Comparison of ENCODE assay signal across 30 mouse cellular contexts in genomic region chr10:75861587-75861986, GRCm38 (mm10). TPM values are rescaled to one million over a fixed set of nuclear protein-coding genes. Genes with fewer than 3 reads are reported as not detected.
A peak's percentile ranks its signal among the peaks of the same experiment; 100 is the strongest.
DNase-seq lines count a peak whose midpoint lies in the region; ATAC-seq lines count a peak whose summit lies in the region.
"Had no signal": no experiment of that assay in that cellular context is flagged by ENCODE, and none has a peak within 500 bp of the region (broad histone marks: within the 10 kb centered on the region; RNA-seq: fewer than 3 reads in every experiment).

No protein-coding gene starts in this region.

- no peak for ATAC-seq in forebrain, embryonic 13.5 days
- ATAC-seq in heart, embryonic 12.5 days (ENCODE audit: insufficient number of reproducible peaks, low FRiP score): no peak
- ATAC-seq in hindbrain, embryonic 13.5 days (ENCODE audit: low FRiP score): no peak
- no peak for ATAC-seq in hindbrain, embryonic 14.5 days (ENCODE audit: low FRiP score)
- ATAC-seq: inflammation-experienced regulatory T-cells, adult 6 months had no signal

- DNase-seq in forebrain, embryonic 10.5 days (ENCODE audit: extremely low spot score, low spot score): no peak
- DNase-seq in heart, embryonic 10.5 days (ENCODE audit: low spot score): no peak
- DNase-seq in hindbrain, embryonic 14.5 days (ENCODE audit: low spot score): no peak
- DNase-seq in limb, embryonic 10.5 days (ENCODE audit: low spot score): no peak
- DNase-seq: adrenal gland, adult 8-10 months; gastrocnemius, postnatal 25 days; kidney, adult 11 months; kidney, postnatal 14 days; lung, postnatal 14 days; right cerebral cortex, postnatal 4 days had no signal

- 73% methylated on average over 5 of the region's 5 CpGs for WGBS in forebrain, embryonic 10.5 days
- WGBS in forebrain, embryonic 13.5 days: 68% methylated on average over 5 of the region's 5 CpGs
- 78% methylated on average over 5 of the region's 5 CpGs for WGBS in heart, embryonic 10.5 days
- 76% methylated on average over 5 of the region's 5 CpGs for WGBS in heart, embryonic 12.5 days
- 51% methylated on average over 5 of the region's 5 CpGs for WGBS in hindbrain, embryonic 13.5 days
- 61% methylated on average over 5 of the region's 5 CpGs for WGBS in hindbrain, embryonic 14.5 days
- WGBS in limb, embryonic 10.5 days: 80% methylated on average over 5 of the region's 5 CpGs

- H3K4me3 ChIP-seq in forebrain, embryonic 10.5 days: no peak overlapping the region
- H3K4me3 ChIP-seq in forebrain, embryonic 13.5 days: no peak overlapping the region
- no peak overlapping the region for H3K4me3 ChIP-seq in heart, embryonic 10.5 days
- H3K4me3 ChIP-seq in heart, embryonic 12.5 days: no peak overlapping the region
- no peak overlapping the region for H3K4me3 ChIP-seq in hindbrain, embryonic 13.5 days
- H3K4me3 ChIP-seq in hindbrain, embryonic 14.5 days (replicated peaks; ENCODE audit: low read length): no peak overlapping the region
- H3K4me3 ChIP-seq in limb, embryonic 10.5 days: no peak overlapping the region
- H3K4me3 ChIP-seq: embryonic facial prominence, embryonic 15.5 days; limb, embryonic 12.5 days; liver, embryonic 15.5 days; neural tube, embryonic 13.5 days had no signal

- no peak overlapping the region for H3K4me2 ChIP-seq in forebrain, embryonic 13.5 days
- no peak overlapping the region for H3K4me2 ChIP-seq in heart, embryonic 12.5 days
- no peak overlapping the region for H3K4me2 ChIP-seq in hindbrain, embryonic 13.5 days
- H3K4me2 ChIP-seq in hindbrain, embryonic 14.5 days (replicated peaks): no peak overlapping the region
- H3K4me2 ChIP-seq: embryonic facial prominence, embryonic 15.5 days; liver, embryonic 15.5 days; lung, embryonic 14.5 days had no signal

- H3K9me3 ChIP-seq in forebrain, embryonic 10.5 days: peaks cover 9% of the 10 kb centered on the region
- H3K9me3 ChIP-seq in forebrain, embryonic 13.5 days (replicated peaks): no peaks in the 10 kb centered on the region
- no peaks in the 10 kb centered on the region for H3K9me3 ChIP-seq in heart, embryonic 10.5 days
- H3K9me3 ChIP-seq in heart, embryonic 12.5 days (replicated peaks): no peaks in the 10 kb centered on the region
- no peaks in the 10 kb centered on the region for H3K9me3 ChIP-seq in hindbrain, embryonic 13.5 days
- H3K9me3 ChIP-seq in hindbrain, embryonic 14.5 days (ENCODE audit: control insufficient read depth, low read length): no peaks in the 10 kb centered on the region
- H3K9me3 ChIP-seq in limb, embryonic 10.5 days (replicated peaks): no peaks in the 10 kb centered on the region
- H3K9me3 ChIP-seq: embryonic facial prominence, embryonic 15.5 days; liver, embryonic 15.5 days; neural tube, embryonic 13.5 days had no signal

- peaks cover 40% of the 10 kb centered on the region for H3K4me1 ChIP-seq in forebrain, embryonic 10.5 days
- H3K4me1 ChIP-seq in forebrain, embryonic 13.5 days: peaks cover 39% of the 10 kb centered on the region
- H3K4me1 ChIP-seq in heart, embryonic 10.5 days: peaks cover 39% of the 10 kb centered on the region
- H3K4me1 ChIP-seq in heart, embryonic 12.5 days (replicated peaks): peaks cover 34% of the 10 kb centered on the region
- H3K4me1 ChIP-seq in hindbrain, embryonic 13.5 days (replicated peaks): peaks cover 40% of the 10 kb centered on the region
- H3K4me1 ChIP-seq in hindbrain, embryonic 14.5 days (replicated peaks; ENCODE audit: control insufficient read depth, insufficient read depth, low read length): peaks cover 21% of the 10 kb centered on the region
- peaks cover 25% of the 10 kb centered on the region for H3K4me1 ChIP-seq in limb, embryonic 10.5 days

- H3K27ac ChIP-seq in forebrain, embryonic 10.5 days: peak overlapping the region; percentile 100
- no peak overlapping the region; the same call in 1 of the 2 replicates for H3K27ac ChIP-seq in forebrain, embryonic 13.5 days
- peak overlapping the region; percentile 100; the same call in 1 of the 2 replicates for H3K27ac ChIP-seq in heart, embryonic 10.5 days
- H3K27ac ChIP-seq in heart, embryonic 12.5 days (ENCODE audit: poor library complexity, severe bottlenecking): no peak overlapping the region
- 0 out of 2 replicates have a peak overlapping the region, but pooled peaks have one; percentile 97 for H3K27ac ChIP-seq in hindbrain, embryonic 13.5 days
- no peak overlapping the region for H3K27ac ChIP-seq in hindbrain, embryonic 14.5 days
- H3K27ac ChIP-seq in limb, embryonic 10.5 days: peak overlapping the region; percentile 99; the same call in 1 of the 2 replicates
- H3K27ac ChIP-seq: embryonic facial prominence, embryonic 15.5 days; liver, embryonic 15.5 days; neural tube, embryonic 13.5 days had no signal

- H3K27me3 ChIP-seq in forebrain, embryonic 10.5 days (ENCODE audit: poor library complexity, severe bottlenecking): no peaks in the 10 kb centered on the region
- H3K27me3 ChIP-seq in forebrain, embryonic 13.5 days: no peaks in the 10 kb centered on the region
- no peaks in the 10 kb centered on the region for H3K27me3 ChIP-seq in heart, embryonic 10.5 days (ENCODE audit: insufficient read depth, poor library complexity, severe bottlenecking)
- H3K27me3 ChIP-seq in heart, embryonic 12.5 days (replicated peaks): no peaks in the 10 kb centered on the region
- H3K27me3 ChIP-seq in hindbrain, embryonic 13.5 days: no peaks in the 10 kb centered on the region
- no peaks in the 10 kb centered on the region for H3K27me3 ChIP-seq in hindbrain, embryonic 14.5 days (ENCODE audit: control insufficient read depth, insufficient read depth, low read length)
- H3K27me3 ChIP-seq in limb, embryonic 10.5 days (ENCODE audit: low read depth, poor library complexity, severe bottlenecking): no peaks in the 10 kb centered on the region
- H3K27me3 ChIP-seq: CH12.LX; embryonic facial prominence, embryonic 15.5 days; limb, embryonic 12.5 days; liver, embryonic 15.5 days; neural tube, embryonic 13.5 days had no signal

- H3K9ac ChIP-seq in forebrain, embryonic 13.5 days: no peak overlapping the region
- no peak overlapping the region for H3K9ac ChIP-seq in heart, embryonic 12.5 days
- no peak overlapping the region for H3K9ac ChIP-seq in hindbrain, embryonic 13.5 days
- no peak overlapping the region for H3K9ac ChIP-seq in hindbrain, embryonic 14.5 days
- H3K9ac ChIP-seq: embryonic facial prominence, embryonic 15.5 days; limb, embryonic 12.5 days; liver, embryonic 15.5 days; lung, embryonic 14.5 days; neural tube, embryonic 13.5 days had no signal

- H3K36me3 ChIP-seq in forebrain, embryonic 10.5 days (replicated peaks): peaks cover 26% of the 10 kb centered on the region
- peaks cover 18% of the 10 kb centered on the region for H3K36me3 ChIP-seq in forebrain, embryonic 13.5 days (ENCODE audit: poor library complexity, severe bottlenecking)
- H3K36me3 ChIP-seq in heart, embryonic 10.5 days: peaks cover 21% of the 10 kb centered on the region
- H3K36me3 ChIP-seq in heart, embryonic 12.5 days: peaks cover 20% of the 10 kb centered on the region
- H3K36me3 ChIP-seq in hindbrain, embryonic 13.5 days: peaks cover 17% of the 10 kb centered on the region
- H3K36me3 ChIP-seq in hindbrain, embryonic 14.5 days (replicated peaks; ENCODE audit: control insufficient read depth, insufficient read depth): peaks cover 16% of the 10 kb centered on the region
- H3K36me3 ChIP-seq in limb, embryonic 10.5 days: peaks cover 24% of the 10 kb centered on the region

RNA-seq across cellular contexts. Expression of gene Mif, which starts 1.5 kb away (rescaled TPM):
- 3,631 and 3,763 TPM in 2 replicates for polyA plus RNA-seq in forebrain, embryonic 10.5 days (2016; fragmentation: Nextera tagmentation; extraction: Ambion mirVana)
- 1,962 and 1,979 TPM in 2 replicates for polyA plus RNA-seq in forebrain, embryonic 13.5 days (2015; fragmentation: Nextera tagmentation; extraction: Ambion mirVana)
- polyA plus RNA-seq in heart, embryonic 10.5 days (2016; fragmentation: Nextera tagmentation; extraction: Ambion mirVana): 3,089 and 3,244 TPM in 2 replicates
- 2,266 and 2,393 TPM in 2 replicates for polyA plus RNA-seq in heart, embryonic 12.5 days (2016; fragmentation: Nextera tagmentation; extraction: Ambion mirVana)
- polyA plus RNA-seq in hindbrain, embryonic 13.5 days (2015; fragmentation: Nextera tagmentation; extraction: Ambion mirVana): 1,531 and 1,576 TPM in 2 replicates
- polyA plus RNA-seq in hindbrain, embryonic 14.5 days (2014; fragmentation: Nextera tagmentation; extraction: Ambion mirVana): 1,642 and 1,896 TPM in 2 replicates
- polyA plus RNA-seq in limb, embryonic 10.5 days (2016; fragmentation: Nextera tagmentation; extraction: Ambion mirVana): 3,225 and 4,131 TPM in 2 replicates

RNA-seq across cellular contexts. Expression of gene Gstt2, which starts 24.4 kb away (rescaled TPM):
- polyA plus RNA-seq in forebrain, embryonic 10.5 days (2016; fragmentation: Nextera tagmentation; extraction: Ambion mirVana): 7.3 and 8.3 TPM in 2 replicates
- 4.0 and 4.4 TPM in 2 replicates for polyA plus RNA-seq in forebrain, embryonic 13.5 days (2015; fragmentation: Nextera tagmentation; extraction: Ambion mirVana)
- polyA plus RNA-seq in heart, embryonic 10.5 days (2016; fragmentation: Nextera tagmentation; extraction: Ambion mirVana): 8.7 and 11.4 TPM in 2 replicates
- polyA plus RNA-seq in heart, embryonic 12.5 days (2016; fragmentation: Nextera tagmentation; extraction: Ambion mirVana): 7.2 and 8.1 TPM in 2 replicates
- 6.9 and 7.1 TPM in 2 replicates for polyA plus RNA-seq in hindbrain, embryonic 13.5 days (2015; fragmentation: Nextera tagmentation; extraction: Ambion mirVana)
- 5.8 and 8.3 TPM in 2 replicates for polyA plus RNA-seq in hindbrain, embryonic 14.5 days (2014; fragmentation: Nextera tagmentation; extraction: Ambion mirVana)
- 4.9 and 6.5 TPM in 2 replicates for polyA plus RNA-seq in limb, embryonic 10.5 days (2016; fragmentation: Nextera tagmentation; extraction: Ambion mirVana)

RNA-seq across cellular contexts. Expression of gene Derl3, which starts 31.6 kb away (rescaled TPM):
- polyA plus RNA-seq in forebrain, embryonic 10.5 days (2016; fragmentation: Nextera tagmentation; extraction: Ambion mirVana): 1.8 and 2.4 TPM in 2 replicates
- 1.8 and 3.1 TPM in 2 replicates for polyA plus RNA-seq in forebrain, embryonic 13.5 days (2015; fragmentation: Nextera tagmentation; extraction: Ambion mirVana)
- polyA plus RNA-seq in heart, embryonic 10.5 days (2016; fragmentation: Nextera tagmentation; extraction: Ambion mirVana): 3.1 and 5.0 TPM in 2 replicates
- polyA plus RNA-seq in heart, embryonic 12.5 days (2016; fragmentation: Nextera tagmentation; extraction: Ambion mirVana): 2.1 and 2.2 TPM in 2 replicates
- polyA plus RNA-seq in hindbrain, embryonic 13.5 days (2015; fragmentation: Nextera tagmentation; extraction: Ambion mirVana): 1.7 and 1.8 TPM in 2 replicates
- polyA plus RNA-seq in hindbrain, embryonic 14.5 days (2014; fragmentation: Nextera tagmentation; extraction: Ambion mirVana): 0.91 and 1.5 TPM in 2 replicates
- 3.1 and 3.8 TPM in 2 replicates for polyA plus RNA-seq in limb, embryonic 10.5 days (2016; fragmentation: Nextera tagmentation; extraction: Ambion mirVana)
- polyA plus RNA-seq: G1E had no signal

RNA-seq across cellular contexts. Expression of gene Gstt4, which starts 39.2 kb away (rescaled TPM):
- polyA plus RNA-seq in forebrain, embryonic 10.5 days (2016; fragmentation: Nextera tagmentation; extraction: Ambion mirVana): not detected in 2 replicates
- not detected in 2 replicates for polyA plus RNA-seq in forebrain, embryonic 13.5 days (2015; fragmentation: Nextera tagmentation; extraction: Ambion mirVana)
- polyA plus RNA-seq in heart, embryonic 10.5 days (2016; fragmentation: Nextera tagmentation; extraction: Ambion mirVana): not detected in 2 replicates
- not detected in 2 replicates for polyA plus RNA-seq in heart, embryonic 12.5 days (2016; fragmentation: Nextera tagmentation; extraction: Ambion mirVana)
- not detected in 2 replicates for polyA plus RNA-seq in hindbrain, embryonic 13.5 days (2015; fragmentation: Nextera tagmentation; extraction: Ambion mirVana)
- not detected in 2 replicates for polyA plus RNA-seq in hindbrain, embryonic 14.5 days (2014; fragmentation: Nextera tagmentation; extraction: Ambion mirVana)
- polyA plus RNA-seq in limb, embryonic 10.5 days (2016; fragmentation: Nextera tagmentation; extraction: Ambion mirVana): not detected in 2 replicates
- polyA plus RNA-seq: C2C12; cerebellum, adult 2 months; cortical plate, adult 2 months; embryonic facial prominence, embryonic 15.5 days; frontal cortex, adult 2 months; G1E; heart, postnatal 0 days; inflammation-experienced regulatory T-cells, adult 6 months; kidney, embryonic 14.5 days; limb, embryonic 12.5 days; liver, adult 2 months; liver, embryonic 15.5 days; lung, embryonic 14.5 days; neural tube, embryonic 13.5 days; spleen, adult 2 months; stomach, postnatal 0 days had no signal

RNA-seq across cellular contexts. Expression of gene Smarcb1, which starts 59.8 kb away (rescaled TPM):
- 275 and 283 TPM in 2 replicates for polyA plus RNA-seq in forebrain, embryonic 10.5 days (2016; fragmentation: Nextera tagmentation; extraction: Ambion mirVana)
- 336 and 349 TPM in 2 replicates for polyA plus RNA-seq in forebrain, embryonic 13.5 days (2015; fragmentation: Nextera tagmentation; extraction: Ambion mirVana)
- polyA plus RNA-seq in heart, embryonic 10.5 days (2016; fragmentation: Nextera tagmentation; extraction: Ambion mirVana): 157 and 204 TPM in 2 replicates
- polyA plus RNA-seq in heart, embryonic 12.5 days (2016; fragmentation: Nextera tagmentation; extraction: Ambion mirVana): 125 and 126 TPM in 2 replicates
- 302 and 313 TPM in 2 replicates for polyA plus RNA-seq in hindbrain, embryonic 13.5 days (2015; fragmentation: Nextera tagmentation; extraction: Ambion mirVana)
- polyA plus RNA-seq in hindbrain, embryonic 14.5 days (2014; fragmentation: Nextera tagmentation; extraction: Ambion mirVana): 230 and 231 TPM in 2 replicates
- polyA plus RNA-seq in limb, embryonic 10.5 days (2016; fragmentation: Nextera tagmentation; extraction: Ambion mirVana): 285 and 294 TPM in 2 replicates

Comparison
In these comparisons a context has a peak if more than half of its experiments do, and no peak if none do; other contexts are left out.
1. H3K27ac ChIP-seq: peak in forebrain, embryonic 10.5 days (single experiment), heart, embryonic 10.5 days (single experiment), hindbrain, embryonic 13.5 days (single experiment) and limb, embryonic 10.5 days (single experiment); none in forebrain, embryonic 13.5 days (single experiment), heart, embryonic 12.5 days (single experiment) and hindbrain, embryonic 14.5 days (single experiment).